In genomic region chr1:44118239-44119054, GRCm38 (mm10) we compare ENCODE assay signal across 8 mouse cellular contexts. TPM values are rescaled to one million over a fixed set of nuclear protein-coding genes. Genes with fewer than 3 reads are reported as not detected.
DNase-seq lines count a peak whose midpoint lies in the region; ATAC-seq lines count a peak whose summit lies in the region.

Kdelc1 (minus strand) TSS chr1:44118808.
Bivm (plus strand) TSS chr1:44118957.

- H3K27ac ChIP-seq in hindbrain, embryonic 16.5 days (ENCODE audit: low read depth, low read length), result peak within 1 kb of the TSS; percentile 90
- H3K27ac ChIP-seq in macrophage, result peak within 1 kb of the TSS; percentile 60

- H3K4me2 ChIP-seq in hindbrain, embryonic 16.5 days (ENCODE audit: low read length), result peak within 1 kb of the TSS; percentile 84

- no peaks in the 10 kb centered on the region for H3K79me2 ChIP-seq in macrophage (ENCODE audit: inconsistent target)

- H3K9ac ChIP-seq in hindbrain, embryonic 16.5 days (ENCODE audit: low read depth, low read length), result peak within 1 kb of the TSS; percentile 81

- peak within 1 kb of the TSS; percentile 63 for H3K4me3 ChIP-seq in hindbrain, embryonic 16.5 days (ENCODE audit: low read length)
- peak within 1 kb of the TSS; percentile 67 for H3K4me3 ChIP-seq in macrophage (ENCODE audit: inconsistent target)

- peak; percentile 76 for DNase-seq in T-cell, adult 2 months (ENCODE audit: low spot score)
- peak; percentile 62 to 77 for DNase-seq in cerebellum, postnatal 4 days (ENCODE audit: low spot score in 2 of 2)
- peak; percentile 92 for DNase-seq in gastrocnemius, adult 18-20 months (ENCODE audit: low spot score)
- DNase-seq in left cerebral cortex, adult 18-20 months (ENCODE audit: low spot score in 2 of 2), result peak; percentile 84 to 88
- DNase-seq in right cerebral cortex, adult 18-20 months, result peak; percentile 95
- DNase-seq in urinary bladder, postnatal 10 days (ENCODE audit: low spot score), result peak; percentile 50

- no peaks in the 10 kb centered on the region for H3K9me3 ChIP-seq in hindbrain, embryonic 16.5 days (ENCODE audit: control insufficient read depth, low read length)

- H3K27me3 ChIP-seq in hindbrain, embryonic 16.5 days (replicated peaks; ENCODE audit: control insufficient read depth, insufficient read depth, low read length), result no peaks in the 10 kb centered on the region

- WGBS in hindbrain, embryonic 16.5 days, result under 1% methylated on average over 39 of the region's 39 CpGs
- under 1% methylated on average over 39 of the region's 39 CpGs for WGBS in macrophage (ENCODE audit: missing documents)

- H3K36me3 ChIP-seq in hindbrain, embryonic 16.5 days (ENCODE audit: control insufficient read depth, insufficient read depth, low read length), result peaks cover 4% of the 10 kb centered on the region; the same call in 1 of the 2 replicates
- no peaks in the 10 kb centered on the region for H3K36me3 ChIP-seq in macrophage (ENCODE audit: inconsistent target)

- peaks cover 9% of the 10 kb centered on the region for H3K4me1 ChIP-seq in hindbrain, embryonic 16.5 days (ENCODE audit: control insufficient read depth, insufficient read depth, low read depth, low read length)

- peak; percentile 98 for ATAC-seq in hindbrain, embryonic 16.5 days

RNA-seq across cellular contexts. Expression of gene Kdelc1, which starts in this region (rescaled TPM):
- total RNA-seq in gastrocnemius, adult 18-20 months (2021), result 1 to 10 TPM; 4.0 to 4.1 TPM
- polyA plus RNA-seq in hindbrain, embryonic 16.5 days (2015; fragmentation: Nextera tagmentation; extraction: Ambion mirVana), result 26.3 and 29.4 TPM in 2 replicates
- total RNA-seq in left cerebral cortex, adult 18-20 months (2021), result 10 to 100 TPM in 1 of 2 experiments, 1 to 10 TPM in 1; 8.6 to 10.6 TPM
- total RNA-seq in macrophage (2018; cell fraction: chromatin; rRNA removed), result 10 to 100 TPM in 12 of 26 experiments, 1 to 10 TPM in 14; 1.6 to 20.3 (median 8.7) TPM
- total RNA-seq in macrophage (2018; cell fraction: cytosol; rRNA removed), result 10 to 100 TPM in 4 of 26 experiments, 1 to 10 TPM in 22; 5.4 to 10.9 (median 7.7) TPM
- 10 to 100 TPM in 17 of 26 experiments, 1 to 10 TPM in 9; 4.0 to 32.4 (median 13.1) TPM for total RNA-seq in macrophage (2018; cell fraction: nucleus; rRNA removed)
- polyA plus RNA-seq in macrophage (2018), result 8.4 to 13.7 TPM (median 9.8 TPM) in 3 replicates

RNA-seq across cellular contexts. Expression of gene Bivm, which starts in this region (rescaled TPM):
- total RNA-seq in gastrocnemius, adult 18-20 months (2021), result 1 to 10 TPM; 7.5 to 8.1 TPM
- 27.3 and 32.3 TPM in 2 replicates for polyA plus RNA-seq in hindbrain, embryonic 16.5 days (2015; fragmentation: Nextera tagmentation; extraction: Ambion mirVana)
- total RNA-seq in left cerebral cortex, adult 18-20 months (2021), result 10 to 100 TPM; 30.0 to 34.6 TPM
- total RNA-seq in macrophage (2018; cell fraction: chromatin; rRNA removed), result 10 to 100 TPM in 5 of 26 experiments, 1 to 10 TPM in 16, under 1 TPM in 5; 0.47 to 15.4 (median 5.1) TPM
- total RNA-seq in macrophage (2018; cell fraction: cytosol; rRNA removed), result 10 to 100 TPM in 18 of 26 experiments, 1 to 10 TPM in 8; 4.9 to 17.0 (median 12.3) TPM
- total RNA-seq in macrophage (2018; cell fraction: nucleus; rRNA removed), result 10 to 100 TPM in 6 of 26 experiments, 1 to 10 TPM in 20; 1.2 to 16.1 (median 6.1) TPM
- 9.3 to 13.5 TPM (median 13.2 TPM) in 3 replicates for polyA plus RNA-seq in macrophage (2018)

Comparison
In these comparisons a context has a peak if more than half of its experiments do, and no peak if none do; other contexts are left out.
1. Peak in every context shown above with its lines: DNase-seq, ATAC-seq, H3K4me3 ChIP-seq and H3K27ac ChIP-seq.